Mouse (Mus musculus) ovary, postnatal 14 days (tissue): ENCODE results near the gene Aff1.

Experiments used
- DNase-seq: peaks from one replicate; pipeline ENCODE4 v3.0.0; 2022; ENCODE audit warnings: low spot score

Gene Aff1

DNA sequence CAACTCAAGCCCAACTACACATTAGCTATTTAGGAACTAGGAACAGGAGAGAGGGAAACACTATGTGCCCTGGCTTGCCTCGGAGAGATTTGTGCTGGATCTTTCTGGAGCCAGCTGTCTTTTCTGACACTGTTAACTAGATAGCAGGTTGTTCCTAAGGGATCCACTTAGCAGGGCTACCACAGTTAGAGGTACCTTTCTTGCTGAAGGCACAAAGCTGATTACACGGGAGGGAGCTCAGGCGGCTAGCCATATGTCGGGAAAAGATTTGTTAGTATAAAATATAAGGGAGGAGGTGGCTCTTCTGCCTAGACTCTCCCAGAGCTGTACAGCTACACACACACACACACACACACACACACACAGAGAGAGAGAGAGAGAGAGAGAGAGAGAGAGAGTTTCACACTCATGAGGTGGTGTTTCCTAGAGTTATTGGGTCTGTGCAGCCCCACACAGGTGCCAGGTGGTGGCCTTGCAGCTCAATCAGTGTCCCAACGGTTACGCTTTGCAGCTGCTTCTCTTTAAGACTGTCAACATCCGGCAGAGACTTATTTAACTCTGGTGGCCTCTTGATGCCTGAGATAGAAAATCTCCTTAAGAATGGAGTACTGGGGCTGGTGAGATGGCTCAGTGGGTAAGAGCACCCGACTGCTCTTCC, 34.2 kb downstream of the Aff1 start:
- DNase-seq, result no peak

DNA sequence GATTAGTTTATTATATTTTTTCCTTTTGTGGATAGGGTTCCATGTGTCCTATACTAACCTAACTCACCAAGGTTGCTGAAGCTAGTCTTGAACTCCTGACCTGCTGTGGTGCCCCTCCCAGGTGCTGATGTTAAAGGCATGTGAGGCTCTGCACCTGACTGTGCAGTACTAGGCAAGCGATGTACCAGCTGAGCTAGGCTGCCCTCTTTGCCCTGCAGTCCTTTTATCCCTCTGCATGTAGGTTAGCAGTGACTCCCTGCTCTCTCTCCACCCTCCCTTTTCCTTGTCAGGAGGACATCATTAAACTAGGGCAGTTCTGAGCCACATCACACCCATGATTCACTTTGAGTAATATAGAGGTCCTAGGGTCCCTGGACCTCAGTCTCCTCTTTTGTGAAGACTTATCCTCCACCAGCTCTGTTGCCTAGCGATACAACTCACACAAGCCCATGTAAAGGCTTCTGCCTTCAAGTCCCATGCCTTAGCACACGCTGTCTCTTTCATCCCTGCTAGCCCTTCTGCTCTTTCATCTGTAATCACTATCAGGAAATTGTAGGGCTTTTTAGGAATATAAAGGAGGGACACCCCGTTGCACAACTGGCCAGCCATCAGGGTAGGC, 35.7 kb downstream of the Aff1 start:
- DNase-seq, result no peak

DNA sequence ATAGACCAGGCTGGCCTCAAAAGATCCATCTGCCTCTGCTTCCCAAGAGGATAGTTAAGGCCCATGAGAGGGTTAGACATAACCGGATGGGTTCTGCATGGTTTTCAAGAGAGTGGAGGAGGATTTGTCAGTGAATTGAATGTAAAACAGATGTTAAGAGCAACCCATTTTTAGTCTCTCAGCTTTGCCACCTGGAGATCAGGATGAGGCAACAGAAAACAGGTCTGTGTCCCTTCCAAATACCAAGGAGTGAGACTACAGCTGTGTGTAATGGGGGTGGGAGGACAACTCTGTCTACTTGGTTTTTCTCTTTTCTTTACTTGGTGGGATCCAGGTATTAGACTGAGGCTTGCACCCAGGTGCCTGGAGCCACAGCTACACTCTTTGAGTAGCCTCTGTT, 37.1 kb downstream of the Aff1 start:
- no peak for DNase-seq

DNA sequence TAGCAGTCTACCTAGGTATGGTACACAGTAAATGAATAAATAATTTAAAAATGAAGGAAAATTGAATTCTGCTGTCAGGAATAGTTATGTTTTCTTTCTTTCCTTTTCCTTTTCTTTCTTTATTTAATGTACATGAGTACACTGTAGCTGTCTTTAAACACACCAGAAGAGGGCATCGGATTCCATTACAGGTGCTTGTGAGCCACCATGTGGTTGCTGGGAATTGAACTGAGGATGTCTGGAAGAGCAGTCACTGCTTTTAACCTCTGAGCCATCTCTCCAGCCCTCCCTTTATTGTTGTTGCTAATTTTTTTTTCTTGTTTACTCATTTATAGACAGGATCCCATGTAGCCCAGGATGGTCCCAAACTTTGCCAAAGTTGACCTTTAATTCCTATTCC, 38.0 kb downstream of the Aff1 start:
- DNase-seq, result no peak

DNA sequence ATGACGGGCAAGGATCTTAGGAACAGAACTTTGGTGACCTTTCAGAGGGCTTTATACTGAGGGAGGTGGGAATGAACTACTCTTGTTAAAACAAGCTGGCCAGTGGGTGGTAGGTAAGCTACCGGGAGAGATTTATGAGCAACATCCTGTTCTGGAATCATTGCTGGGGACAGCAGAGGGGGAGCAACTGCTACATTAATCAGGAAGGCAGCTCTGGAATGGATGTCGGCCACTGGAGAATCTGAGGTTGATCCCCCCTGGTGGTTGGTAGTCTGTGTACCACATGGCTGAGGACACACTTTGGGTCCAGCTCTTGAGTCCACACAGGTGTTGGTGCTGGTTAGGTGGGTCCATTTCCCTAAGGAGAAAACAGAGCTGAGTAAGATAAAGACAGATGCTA, 38.6 kb downstream of the Aff1 start:
- no peak for DNase-seq

DNA sequence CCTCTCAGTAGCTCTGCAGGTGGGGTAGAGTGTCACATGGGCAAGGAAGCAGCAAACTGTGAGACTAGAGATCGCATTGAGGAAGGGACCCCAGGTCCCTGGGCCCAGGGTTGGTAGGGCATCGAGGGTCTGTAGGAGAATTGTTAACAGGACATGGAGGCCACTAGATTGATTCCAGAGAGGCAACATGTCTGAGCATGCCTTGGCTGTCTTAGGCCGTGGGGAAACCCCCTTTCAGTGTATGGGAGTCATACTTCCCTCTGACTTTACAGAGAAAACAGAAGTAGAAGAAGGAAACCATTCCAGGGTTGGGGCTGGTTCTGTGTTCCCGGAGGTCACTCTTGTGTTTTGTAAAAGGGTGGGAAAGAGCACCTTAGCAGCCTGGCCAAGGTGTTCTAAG, 40.4 kb downstream of the Aff1 start:
- no peak for DNase-seq

DNA sequence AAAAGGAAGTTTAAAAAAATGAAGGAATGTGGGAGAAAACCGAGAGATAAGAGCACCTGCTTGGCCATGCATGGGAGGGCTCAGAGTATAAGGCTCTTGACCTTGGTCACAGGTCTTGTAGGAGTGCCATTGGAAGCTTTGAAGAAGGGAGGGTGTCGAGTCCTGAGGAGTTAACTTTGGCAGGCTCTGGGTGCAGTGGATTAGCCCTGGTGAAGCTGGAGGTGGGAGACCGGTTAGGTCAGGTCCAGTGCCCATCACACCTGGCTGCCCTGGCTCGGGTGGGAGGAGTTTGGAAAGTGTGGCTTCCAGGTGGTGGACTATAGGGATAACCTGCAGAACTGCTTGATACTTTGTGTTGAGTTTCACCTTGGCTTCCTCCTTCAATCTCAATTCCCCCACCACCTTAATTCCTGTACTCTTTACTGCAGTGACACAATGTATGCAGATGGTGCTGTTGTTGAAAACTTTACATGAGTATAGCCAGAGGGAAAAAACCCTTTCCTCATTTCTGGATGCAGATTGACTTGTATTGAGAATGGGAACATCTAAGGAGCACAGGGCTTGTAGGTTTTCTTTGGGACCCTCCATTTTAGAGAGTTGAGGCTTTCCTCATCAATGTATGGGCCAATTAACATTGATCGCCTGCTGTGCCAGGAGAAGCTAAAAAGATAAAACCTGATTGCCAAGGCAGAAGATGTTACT, 43.4 kb downstream of the Aff1 start:
- peak; percentile 27 for DNase-seq

DNA sequence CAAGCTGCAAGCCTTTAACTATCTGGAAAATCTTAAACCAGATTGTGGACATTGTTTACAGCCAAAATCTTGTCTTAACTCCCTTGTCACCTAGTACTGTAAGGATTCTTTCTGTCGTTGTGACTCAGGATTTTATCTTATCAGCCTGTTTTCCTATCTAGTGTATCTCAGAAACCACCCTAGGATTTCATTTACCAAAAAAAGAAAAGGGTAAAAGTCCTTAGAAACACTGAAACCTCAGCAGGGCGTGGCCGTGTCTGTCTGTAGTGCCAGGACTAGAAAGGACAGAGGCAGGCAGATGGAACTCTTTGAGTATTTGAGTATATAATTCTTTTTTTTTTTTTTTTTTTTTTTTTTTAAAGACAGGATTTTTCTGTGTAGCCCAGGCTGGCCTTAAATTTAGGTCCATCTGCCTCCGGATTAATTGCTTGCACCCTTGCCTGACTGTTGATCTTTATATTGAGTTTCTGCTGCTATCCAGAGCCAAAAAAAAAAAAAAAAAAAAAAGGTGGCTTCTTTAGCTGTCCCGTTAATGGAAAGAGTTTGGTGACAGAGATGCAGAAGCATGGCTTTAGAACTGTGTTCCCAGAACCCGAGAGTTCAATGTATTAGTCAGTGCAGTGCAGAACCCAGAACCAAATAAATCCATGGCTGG, 44.5 kb downstream of the Aff1 start:
- DNase-seq, result no peak

DNA sequence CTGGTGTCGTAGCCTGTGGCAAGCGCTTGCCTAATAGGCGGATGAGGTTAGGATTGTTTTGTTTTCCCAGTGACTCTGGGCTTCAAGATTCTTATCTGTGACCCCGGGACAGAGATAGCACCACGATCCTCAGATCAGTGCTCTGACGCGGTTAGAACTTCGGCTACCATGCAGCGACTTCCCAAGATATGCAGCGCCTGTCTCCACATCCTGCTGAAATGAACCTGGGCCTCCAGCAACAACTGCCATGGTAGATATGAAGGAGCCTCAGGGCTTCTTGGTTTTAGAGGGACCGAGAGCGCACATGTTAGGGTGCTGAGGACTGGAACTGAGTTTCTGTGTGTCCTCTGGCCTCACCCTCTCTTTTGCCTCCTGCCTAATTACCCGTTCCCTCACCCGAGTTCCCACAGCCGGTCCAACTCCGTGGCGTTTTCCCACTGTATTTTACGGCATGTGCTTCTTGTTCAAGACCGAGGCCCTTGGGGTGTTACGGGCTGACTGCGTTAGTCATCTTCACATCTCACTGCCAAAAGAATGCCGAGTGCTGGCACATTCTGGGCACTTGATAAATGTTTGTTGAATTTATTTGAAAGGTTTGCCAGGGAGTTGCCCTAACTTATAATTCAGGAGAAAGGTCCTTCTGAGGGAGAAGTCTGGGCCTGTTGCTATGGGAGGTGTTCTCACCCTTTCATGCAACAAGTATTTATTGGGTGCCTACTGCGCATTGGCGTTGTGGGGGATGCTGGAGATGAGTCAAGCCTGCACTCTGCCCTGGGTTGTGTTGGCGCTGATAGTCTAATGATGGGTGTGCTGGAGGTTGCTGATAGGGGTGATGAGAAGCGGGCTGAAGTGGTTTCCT, 45.3 kb downstream of the Aff1 start:
- peak; percentile 31 for DNase-seq

DNA sequence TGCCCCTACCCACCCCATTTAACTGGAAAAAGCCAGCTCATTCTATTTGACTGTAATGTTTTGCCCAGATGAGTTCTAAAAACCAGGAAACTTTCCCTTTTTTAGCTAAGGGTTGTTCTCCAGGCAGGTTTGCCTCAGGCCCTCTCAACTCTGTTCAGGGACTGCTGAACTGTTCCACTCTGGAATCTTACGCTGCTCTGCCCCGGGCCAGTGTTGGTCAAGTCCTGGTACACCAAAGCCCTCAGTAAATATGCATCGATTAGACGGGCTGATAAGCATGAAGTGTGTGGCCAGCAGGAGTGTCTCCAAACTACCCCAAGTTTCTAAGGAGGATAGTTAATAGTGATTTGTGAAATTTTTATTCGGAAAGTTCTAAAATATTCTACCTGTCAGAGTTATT, 46.3 kb downstream of the Aff1 start:
- no peak for DNase-seq

DNA sequence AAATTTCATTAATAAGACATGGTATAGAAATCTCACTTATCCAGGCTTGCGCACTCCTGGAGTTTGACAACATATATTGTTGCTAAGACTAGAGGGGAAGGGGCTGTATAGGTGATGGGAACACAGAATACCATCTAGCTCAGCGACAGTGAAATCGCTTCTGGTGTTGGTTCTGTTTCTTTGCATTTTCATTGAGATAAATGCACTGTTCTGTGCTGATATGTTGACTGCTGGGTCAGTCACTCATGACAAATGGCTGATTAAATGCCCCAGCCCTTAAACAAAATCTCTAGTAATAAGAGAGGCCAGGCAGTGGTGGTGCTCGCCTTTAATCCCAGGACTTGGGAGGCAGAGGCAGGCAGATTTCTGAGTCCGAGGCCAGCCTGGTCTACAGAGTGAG, 47.0 kb downstream of the Aff1 start:
- DNase-seq, result no peak

DNA sequence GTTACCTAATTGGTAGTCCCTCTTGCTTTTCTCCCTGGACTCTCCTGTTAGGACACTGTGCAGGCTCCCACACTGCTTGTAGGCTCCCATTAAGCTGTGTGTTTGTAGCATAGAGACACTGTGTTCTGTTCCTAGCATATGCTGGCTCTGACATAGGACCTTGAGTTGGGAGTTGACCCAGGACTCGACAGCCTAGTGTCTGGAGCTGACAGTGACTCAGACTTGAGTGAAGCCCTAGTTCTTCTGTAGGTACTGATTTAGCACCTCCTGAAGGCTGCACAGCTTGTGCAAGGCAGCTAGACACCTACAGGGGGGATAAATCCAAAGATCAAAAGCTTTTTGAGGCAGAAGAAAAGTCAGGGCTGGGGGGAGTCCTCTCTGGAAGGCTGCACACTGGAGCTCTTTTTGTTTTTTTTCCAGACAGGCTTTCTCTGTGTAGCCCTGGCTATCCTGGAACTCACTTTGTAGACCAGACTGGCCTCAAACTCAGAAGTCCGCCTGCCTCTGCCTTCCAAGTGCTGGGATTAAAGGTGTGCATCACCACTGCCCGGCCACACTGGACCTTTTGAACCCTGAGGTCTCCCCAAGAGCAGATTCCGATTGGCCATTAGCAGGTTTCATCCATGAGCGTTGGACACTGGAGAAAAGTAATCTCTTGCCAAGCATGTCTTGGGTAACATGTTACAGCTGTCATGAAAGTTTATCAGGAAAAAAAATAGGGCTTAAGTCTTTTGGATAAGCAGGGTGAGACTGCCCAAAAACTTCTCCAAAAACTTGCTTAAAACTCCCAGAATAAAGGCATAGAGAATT, 48.1 kb downstream of the Aff1 start:
- DNase-seq, result no peak

DNA sequence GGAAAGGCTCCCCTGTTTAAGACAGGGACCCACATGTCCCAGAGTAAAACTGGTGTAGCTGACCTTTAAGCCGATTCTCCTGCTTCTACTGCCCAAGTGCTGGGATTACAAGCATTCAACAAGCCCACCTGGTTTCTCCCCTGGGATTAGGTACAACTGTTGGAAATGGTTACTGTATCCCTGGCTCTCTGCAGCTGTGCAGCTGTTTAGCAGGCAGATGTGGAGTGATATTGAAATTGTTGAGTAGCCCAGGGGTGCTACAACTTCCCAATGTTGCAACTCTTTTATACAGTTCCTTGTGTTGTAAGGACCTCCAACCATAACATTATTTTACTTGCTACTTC, 48.7 kb downstream of the Aff1 start:
- DNase-seq, result no peak

DNA sequence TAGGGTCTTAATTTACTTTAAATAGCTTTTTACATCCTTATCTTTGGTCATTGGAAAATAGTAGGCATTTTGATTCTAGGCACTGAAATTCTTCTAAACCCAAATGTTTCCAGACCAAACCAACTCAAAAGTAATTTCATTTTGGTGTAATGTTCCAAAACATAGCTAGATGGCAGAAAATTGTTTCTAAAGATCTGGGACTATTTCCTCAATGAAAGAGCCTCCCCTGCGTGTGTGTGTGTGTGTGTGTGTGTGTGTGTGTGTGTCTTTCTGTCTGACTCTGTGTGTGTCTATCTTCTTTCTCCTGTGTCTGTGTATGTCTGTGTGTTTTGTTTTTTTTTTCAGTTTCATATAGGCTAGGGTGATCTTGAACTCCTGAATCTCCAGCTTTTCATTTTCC, 49.3 kb downstream of the Aff1 start:
- no peak for DNase-seq

DNA sequence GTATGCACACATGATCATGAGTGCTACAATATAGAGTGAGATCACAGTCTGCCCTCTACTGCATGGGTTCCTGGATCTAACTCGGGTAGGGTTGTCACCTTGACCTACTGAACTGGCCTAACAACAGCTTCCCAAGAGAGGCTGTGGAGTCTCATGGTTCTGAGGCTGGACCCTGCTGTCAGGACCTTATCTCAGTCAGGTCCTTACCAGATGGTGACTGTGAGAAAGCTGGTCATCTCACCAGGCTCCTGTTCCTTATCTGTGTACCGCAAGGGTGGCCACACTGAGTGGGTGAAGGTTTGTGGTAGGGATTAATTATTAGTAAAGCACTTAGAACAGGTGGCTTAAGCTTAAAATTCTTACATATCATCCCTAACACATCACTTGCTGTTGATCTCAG, 49.8 kb downstream of the Aff1 start:
- DNase-seq, result no peak

DNA sequence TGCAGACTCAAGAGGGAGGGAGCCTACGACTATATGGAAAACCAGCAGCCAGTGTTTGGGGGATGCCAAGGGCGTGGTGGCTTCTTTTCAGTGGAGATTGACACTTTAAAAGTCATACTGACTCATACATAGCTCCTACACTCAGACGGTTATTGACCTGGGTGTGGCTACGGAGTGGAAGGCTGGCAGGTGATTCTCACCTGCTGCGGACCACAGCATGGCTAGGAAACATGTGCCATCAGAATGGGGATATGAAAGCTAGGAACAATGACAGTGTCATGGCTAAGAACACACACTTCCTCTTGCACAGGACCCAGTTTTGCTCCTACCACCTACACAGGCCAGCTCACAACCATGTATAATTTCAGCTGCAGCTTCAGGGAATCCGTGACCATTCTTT, 52.4 kb downstream of the Aff1 start:
- no peak for DNase-seq

DNA sequence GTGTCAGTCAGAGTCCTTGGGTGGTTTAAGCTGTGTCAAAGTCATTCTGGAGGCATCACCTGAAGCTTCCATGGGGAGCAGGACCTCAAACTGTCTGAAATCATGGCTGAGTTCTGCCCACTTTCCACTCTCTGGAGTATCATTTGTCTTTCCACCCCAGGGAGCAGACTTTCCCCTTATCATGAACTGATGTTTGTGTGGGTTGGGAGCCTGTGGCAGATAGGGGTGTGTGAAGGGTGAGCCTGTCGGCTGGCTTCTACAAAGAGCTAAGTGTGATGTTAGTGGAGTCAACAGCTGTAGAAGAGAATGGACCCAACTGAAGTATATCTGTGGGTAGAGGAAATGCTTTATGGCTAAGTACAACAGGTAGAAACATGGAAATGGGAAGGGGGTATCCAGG, 53.5 kb downstream of the Aff1 start:
- no peak for DNase-seq

DNA sequence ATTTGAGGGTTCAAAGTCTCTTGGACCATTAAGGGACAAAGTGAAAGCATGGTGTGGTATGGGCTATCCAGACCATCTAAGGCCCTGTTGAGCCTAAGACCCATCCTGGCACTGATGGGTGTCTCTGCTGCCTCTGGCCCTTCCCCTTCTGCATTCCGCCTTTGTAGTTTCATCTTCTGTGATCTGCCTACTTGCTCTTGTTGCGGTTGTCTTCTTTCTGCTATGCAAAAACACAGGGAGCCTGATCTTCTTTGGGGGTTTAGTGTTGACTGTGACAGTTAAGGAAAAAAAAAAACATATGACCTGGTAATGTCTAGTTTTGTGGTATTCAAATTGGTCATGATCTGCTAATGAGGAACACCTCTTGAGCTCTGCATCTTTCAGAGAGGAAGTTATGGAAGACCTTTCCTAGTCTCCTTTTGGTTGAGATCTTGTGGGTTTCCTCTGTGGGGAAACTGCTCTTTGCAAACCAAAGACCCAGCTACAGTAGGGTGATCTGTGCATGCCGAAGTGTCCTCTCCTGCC, 54.4 kb downstream of the Aff1 start:
- DNase-seq, result no peak

DNA sequence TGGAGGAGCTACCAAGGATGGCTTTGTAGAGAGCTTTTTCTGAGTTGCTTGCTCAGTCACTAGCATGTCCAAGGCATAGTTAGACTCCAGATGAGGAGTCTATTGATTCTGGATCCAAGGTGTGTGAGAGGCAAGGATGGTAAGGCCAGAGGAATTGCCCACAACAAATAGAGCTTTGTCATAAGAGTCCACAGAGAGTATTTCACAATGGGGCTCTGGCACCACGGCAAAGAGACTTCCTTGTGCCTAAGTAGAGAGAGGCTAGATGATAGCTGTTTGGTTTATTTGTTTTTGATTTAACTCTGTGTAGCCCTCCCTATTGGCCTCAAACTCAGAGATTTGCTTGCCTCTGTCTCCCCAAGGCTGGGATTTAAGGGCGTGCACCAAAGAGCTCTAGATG, 54.9 kb downstream of the Aff1 start:
- no peak for DNase-seq

DNA sequence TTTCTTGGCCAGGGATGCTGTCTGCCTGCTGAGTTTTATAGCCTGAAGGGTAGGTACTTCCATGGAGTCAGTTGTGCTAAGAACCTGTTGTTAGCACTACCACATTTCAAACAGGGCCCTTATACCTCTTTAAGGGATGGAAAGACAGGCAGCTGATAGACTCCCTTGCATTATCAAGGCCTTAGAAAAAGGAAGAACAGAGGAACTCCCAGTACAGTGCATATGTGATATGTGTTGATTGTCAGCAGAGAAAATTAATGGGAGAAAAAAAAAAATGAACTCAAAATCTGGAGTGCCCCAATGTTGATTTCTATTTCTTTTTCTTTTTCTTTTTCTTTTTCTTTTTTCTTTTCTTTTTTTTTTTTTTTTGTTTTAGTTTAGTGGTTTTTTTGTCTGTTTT, 56.2 kb downstream of the Aff1 start:
- DNase-seq, result no peak
